Mouse (Mus musculus) CD4-positive, CD25-positive, alpha-beta regulatory T cell, adult 2 months (primary cell): ENCODE results near the gene Hcst.

Experiments used
- DNase-seq: peaks from one replicate; pipeline ENCODE4 v3.0.0-alpha.2; 2012; ENCODE audit warnings: low read depth, low spot score

Gene Hcst

GRCm38 (mm10) chr7:30380061-30380460 lies 39.6 kb downstream of the Hcst start:
- DNase-seq, result no peak

GRCm38 (mm10) chr7:30373501-30373962 lies 46.1 kb downstream of the Hcst start:
- DNase-seq, result peak; percentile 96
